Mouse (Mus musculus) liver (tissue): ENCODE data around the gene Cacng2.

Experiments
- DNase-seq: peaks from one replicate; pipeline ENCODE4 v3.0.0-alpha.2; 2020; ENCODE audit warnings: mixed read lengths

Gene Cacng2

GRCm38 (mm10) chr15:78119704-78120103 is at the start of gene Cacng2:
TSS of gene Cacng2 (minus strand) at chr15:78120028.
- DNase-seq, result peak; percentile 92

- no peak for DNase-seq
Observed at GRCm38 (mm10) chr15:78169566-78169965, 49.7 kb upstream of the Cacng2 start.

DNA sequence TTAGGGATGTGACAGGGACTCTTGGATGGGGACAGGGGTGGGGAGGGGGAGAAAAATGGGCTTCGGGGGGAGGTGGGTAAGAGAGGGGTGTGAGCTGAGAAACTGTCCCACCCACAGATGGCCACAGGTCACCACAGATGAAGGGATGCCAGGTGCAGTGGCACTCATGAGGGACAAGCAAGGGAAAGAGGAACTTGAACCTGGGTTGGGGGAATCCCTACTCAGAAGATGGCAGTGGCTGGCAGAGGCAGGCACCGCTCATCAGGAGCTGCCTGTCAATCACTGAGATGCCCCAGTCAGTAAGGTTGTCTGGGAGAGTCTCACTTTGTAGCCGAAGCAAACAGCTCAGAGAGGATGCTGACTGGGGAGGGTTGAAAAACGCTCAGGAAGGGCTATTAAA is 45.5 kb upstream of the Cacng2 start:
- DNase-seq, result no peak

DNA sequence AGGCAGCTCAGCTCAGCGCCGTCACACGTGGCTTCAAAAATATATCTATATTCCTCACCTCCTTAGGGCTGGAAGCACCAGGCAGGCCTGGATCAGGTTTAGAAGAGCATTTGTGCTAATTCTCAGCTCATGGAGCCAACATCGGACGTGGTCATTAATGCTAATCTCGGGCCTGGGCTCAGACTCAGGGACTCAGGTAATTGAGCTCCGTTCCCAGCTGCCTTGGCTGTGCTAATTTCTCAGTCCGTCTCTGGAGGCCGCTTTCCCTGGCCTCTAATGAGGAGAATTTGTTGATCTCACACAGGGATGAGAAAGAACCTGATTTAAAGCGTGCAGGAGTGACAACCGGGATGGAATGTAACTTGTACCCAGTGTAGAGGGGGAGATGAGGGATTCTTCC is 44.6 kb upstream of the Cacng2 start:
- DNase-seq, result no peak

- no peak for DNase-seq
Observed at GRCm38 (mm10) chr15:78161946-78162345, 42.1 kb upstream of the Cacng2 start.

DNA sequence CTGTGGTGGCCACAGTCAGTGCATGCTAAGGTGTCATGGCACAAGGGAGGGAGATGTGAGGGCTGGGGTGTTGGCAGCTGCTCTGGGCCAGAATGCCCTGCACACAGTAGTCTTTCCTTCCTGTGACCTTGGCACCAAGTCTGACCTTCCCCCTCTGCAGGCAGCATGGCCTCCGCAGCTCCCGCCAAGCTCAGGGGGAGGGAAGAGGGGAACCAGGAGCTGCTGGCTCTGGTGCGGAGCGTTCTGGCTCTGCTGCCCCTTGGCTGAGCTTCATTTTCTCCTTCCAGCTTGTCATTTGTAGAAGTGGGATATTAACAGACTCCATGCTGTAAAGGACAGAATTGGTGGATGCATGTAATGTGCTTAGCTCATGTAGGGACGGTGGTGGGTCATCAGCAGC is 38.5 kb upstream of the Cacng2 start:
- DNase-seq, result no peak

DNA sequence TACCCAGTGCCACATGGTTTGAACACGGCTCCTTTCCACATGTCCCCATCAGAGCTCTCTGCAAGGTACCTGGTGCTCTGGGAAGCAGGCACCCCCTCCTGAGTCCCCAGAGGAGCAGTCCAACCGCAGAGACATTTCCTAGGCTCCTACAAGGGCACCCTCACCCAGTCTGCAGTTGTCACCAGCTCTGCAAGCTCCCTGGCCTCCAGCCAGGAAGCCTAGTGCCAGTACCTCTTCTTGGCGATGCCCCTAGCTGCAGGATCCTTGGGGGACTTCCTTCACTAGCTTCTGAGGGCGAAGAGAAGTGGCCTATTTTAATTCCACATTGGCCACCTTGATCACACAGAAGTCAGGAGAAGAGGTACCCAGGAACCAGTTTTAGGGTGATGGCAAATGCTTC is 38.0 kb upstream of the Cacng2 start:
- DNase-seq, result no peak

- no peak for DNase-seq
Observed at GRCm38 (mm10) chr15:78157330-78157729, 37.5 kb upstream of the Cacng2 start.

GRCm38 (mm10) chr15:78155421-78155820 is 35.6 kb upstream of the Cacng2 start:
- DNase-seq, result no peak

DNA sequence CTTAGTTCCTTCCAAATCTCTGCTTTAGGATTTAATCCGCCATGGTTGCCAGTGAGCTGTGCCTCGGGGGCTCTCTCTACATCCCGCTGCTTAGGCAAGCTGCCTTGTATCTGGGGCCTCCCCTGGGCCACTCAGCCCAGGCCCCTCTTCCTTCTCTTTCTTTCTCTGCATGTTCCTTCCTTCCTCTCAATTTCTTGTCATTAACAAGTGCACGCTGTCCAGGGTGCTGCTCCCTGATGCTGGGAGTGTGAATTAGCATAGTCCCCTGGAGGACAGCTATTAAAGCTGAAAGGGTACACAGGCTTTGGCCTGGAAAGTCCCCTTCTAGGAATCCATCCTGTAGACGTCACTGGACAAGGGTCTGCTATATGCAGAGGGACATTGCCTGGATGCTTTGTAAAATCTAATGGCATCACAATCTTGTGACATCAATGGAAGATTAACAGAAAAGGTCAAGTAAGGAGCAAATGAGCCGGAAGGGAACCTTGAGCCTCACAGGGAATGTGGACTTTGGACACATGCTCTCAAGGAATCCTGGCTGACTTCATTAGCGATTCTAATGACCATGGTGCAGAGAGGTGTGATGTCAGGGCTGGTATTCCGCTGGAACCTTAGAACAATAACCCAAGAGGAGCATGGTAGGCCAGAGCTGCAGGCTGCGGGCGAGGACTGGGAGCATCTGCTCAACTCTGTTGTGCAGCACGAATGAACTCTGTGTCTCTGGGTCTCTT is 33.4 kb upstream of the Cacng2 start:
- DNase-seq, result no peak

DNA sequence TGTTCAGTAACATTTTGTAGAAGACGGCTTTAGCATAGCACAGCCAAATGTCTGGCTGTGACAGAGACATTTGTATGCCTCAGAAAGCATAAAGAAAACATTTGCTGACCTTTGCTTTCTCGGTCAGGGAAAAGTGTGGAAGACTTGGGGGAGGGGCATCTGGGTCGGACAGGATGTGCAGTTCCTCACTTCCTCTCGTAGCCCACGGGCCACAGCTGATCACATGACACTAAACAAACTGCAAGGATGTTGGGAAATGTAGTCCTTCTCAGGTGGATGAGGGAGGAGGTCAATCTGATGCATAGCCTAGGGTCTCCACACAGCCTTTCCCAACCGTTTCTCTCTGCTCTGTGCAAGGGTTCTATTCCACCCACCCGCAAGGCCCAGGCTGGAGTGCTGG is 28.7 kb upstream of the Cacng2 start:
- no peak for DNase-seq

DNA sequence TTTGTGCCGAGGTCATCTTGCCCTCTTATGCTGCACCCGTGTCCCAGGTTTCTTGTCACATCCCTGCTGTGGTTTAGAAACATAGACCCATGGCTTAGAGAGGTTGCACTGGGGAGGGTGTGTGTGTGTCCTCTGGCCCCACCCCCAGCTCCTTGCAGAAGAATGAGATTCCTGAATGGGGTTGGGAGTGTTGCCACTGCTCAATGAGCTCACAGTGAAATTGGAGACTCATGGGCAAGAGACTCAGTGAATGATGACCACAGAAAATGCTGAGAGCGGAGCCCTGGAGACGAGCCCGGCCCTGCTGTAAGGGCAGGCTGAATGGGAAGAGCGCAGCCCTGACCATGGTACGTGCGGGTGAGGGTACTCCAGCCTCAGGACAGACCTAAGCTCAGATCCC is 20.4 kb upstream of the Cacng2 start:
- no peak for DNase-seq

DNA sequence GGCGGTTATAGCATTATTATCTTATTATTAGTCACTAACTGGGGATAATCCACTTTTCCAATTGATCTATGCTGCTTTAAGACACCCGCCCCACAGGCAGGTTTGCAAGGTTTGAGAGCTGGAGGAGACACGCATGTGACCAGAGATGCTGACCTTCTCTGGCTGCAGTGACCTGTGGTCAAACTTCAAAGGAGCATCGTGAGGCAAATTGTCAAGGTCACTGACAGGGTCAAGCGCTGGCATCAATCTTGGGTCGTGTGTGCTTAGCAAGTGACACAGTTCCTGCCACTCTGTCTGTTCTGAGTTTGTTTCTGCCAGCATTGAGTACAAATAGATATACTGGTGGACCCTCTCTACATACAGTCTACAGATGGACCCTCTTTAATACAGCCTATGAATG is 14.8 kb upstream of the Cacng2 start:
- DNase-seq, result no peak

- no peak for DNase-seq
Observed at GRCm38 (mm10) chr15:78133389-78133788, 13.6 kb upstream of the Cacng2 start.

GRCm38 (mm10) chr15:78119248-78119647 is 580 bp downstream of the Cacng2 start:
- no peak for DNase-seq

- no peak for DNase-seq
Observed at GRCm38 (mm10) chr15:78118275-78118995, 1.4 kb downstream of the Cacng2 start.

- DNase-seq, result no peak
Observed at GRCm38 (mm10) chr15:78117731-78118130, 2.1 kb downstream of the Cacng2 start.

- DNase-seq, result no peak
Observed at GRCm38 (mm10) chr15:78116936-78117335, 2.9 kb downstream of the Cacng2 start.

DNA sequence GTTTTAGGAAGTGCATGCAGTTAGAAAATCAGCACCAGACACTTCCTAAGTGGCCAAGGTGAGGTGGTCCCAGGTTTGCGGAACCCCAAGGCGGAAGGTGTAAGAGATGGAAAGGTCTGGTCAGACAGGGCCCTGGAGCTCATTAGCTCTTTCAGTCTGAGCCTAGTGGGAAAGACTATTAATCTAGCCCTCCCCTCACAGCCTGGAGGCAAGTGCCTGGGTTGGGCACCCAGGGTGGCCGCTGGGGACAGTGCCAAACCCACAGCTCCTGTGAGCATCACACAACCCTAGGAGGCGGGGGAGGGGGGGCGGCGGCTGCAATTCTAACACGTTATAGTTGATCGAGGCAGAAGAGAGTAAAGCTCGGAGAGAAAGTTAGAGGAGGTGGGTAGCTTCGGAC is 3.6 kb downstream of the Cacng2 start:
- no peak for DNase-seq

DNA sequence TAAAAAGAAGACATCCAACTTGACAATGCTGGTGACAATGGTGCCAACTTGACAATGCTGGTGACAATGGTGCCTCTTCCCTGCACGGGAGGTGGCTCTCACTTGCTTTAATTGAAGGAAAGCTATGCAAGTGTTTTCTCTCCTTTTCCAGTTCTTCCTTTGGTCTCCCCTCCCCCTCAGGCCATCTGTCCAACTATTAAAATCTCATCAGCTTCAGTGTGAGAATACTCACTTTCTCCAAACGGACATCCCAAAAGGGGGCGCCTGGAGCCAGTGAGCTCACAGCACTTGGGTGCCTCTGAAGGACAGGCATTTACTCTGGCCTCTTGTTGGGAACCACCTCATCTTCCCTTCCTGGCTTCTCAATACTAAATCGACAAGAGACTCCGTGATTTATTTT is 20.3 kb downstream of the Cacng2 start:
- no peak for DNase-seq

- no peak for DNase-seq
Observed at GRCm38 (mm10) chr15:78096004-78096403, 23.8 kb downstream of the Cacng2 start.

DNA sequence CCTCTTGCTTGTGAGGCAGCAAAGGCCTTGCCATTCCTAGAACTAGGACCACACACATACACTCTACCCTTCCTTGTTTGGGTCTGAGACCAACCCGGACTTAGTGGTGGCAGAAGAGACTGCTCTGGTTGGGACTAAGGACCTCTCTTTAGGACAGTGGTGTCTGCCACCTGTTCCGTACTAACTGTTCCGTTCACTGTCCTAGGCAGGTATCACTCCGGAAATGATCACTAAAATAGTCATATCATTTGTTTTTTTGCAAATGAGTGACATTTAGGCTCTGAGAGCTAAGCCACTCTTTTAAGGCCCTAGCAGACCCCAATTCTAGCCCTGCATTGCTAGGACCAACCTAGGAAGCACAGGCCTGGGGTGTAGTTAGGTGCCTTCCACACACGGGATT is 26.2 kb downstream of the Cacng2 start:
- no peak for DNase-seq

DNA sequence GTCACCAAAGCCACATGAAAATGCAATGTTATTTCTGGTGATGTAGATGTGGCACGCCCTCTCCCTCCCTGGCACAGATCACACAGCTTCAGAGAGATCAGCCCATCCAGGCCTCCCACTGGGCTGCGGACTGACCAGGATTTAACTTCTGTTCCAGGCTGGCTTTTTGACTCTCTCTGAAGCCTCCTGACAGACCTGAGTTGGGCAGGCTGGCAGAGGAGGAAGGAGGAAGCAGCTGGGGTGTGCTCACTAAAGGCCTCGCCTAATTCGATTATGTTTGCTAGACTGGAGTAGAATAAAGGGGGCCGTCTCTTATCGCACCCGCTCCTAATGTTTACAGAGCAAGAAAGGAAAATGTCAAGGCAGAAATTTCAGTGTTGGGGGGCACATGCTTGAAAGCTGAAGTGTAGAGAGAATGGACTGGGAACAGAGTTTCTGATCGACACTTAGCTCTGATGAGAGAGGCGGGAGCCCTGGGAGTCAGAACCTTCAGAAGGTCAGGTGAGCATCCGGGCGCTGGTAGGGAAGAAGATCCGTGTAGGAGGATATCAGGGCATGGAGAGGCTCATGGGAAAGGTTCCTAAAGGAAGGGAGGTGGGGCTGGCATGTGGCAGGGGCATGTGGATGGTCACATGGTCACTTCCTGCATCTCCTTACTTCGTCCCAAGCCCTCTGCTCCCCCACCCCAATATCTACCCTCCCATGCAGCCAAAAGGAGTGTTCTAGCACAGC is 36.8 kb downstream of the Cacng2 start:
- no peak for DNase-seq

DNA sequence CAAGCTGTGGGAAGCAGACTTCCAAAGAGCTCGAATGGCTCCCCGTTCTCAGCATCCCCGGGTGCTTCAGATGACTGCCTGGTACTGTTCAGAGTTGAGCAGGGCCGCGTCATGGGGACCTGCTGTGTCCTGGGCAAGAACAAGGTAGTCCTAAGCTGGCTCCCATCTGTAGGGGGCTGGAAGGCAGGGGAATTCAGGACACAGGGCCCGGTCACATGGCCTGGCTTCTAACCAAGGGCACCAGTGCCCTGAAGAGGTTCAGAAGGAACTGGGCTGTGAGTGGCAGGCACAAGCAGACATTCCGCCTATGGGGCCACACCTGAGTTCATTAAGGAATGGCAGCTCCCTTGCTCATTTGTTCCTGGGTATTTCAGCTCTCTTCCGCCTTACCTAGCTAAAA is 37.7 kb downstream of the Cacng2 start:
- no peak for DNase-seq
